Mouse (Mus musculus) v-Abl transformed pro-B cells (cell line): Measurements from ENCODE around the gene Cnpy2.
"Not testable (repeated sequence)": the region's sequence is repeated elsewhere in the genome, so short reads cannot be mapped to it uniquely, and the experiment has no call there.

Experiments used
- in situ Hi-C, 2 experiments: fragments of 400-800 bp; cut with MboI; formaldehyde crosslinking; loops; one replicate each; pipeline ENCODE4 v1.15.1; 2025; ENCODE audit not compliant: unreplicated experiment in 2 of 2

Cnpy2 gene

DNA sequence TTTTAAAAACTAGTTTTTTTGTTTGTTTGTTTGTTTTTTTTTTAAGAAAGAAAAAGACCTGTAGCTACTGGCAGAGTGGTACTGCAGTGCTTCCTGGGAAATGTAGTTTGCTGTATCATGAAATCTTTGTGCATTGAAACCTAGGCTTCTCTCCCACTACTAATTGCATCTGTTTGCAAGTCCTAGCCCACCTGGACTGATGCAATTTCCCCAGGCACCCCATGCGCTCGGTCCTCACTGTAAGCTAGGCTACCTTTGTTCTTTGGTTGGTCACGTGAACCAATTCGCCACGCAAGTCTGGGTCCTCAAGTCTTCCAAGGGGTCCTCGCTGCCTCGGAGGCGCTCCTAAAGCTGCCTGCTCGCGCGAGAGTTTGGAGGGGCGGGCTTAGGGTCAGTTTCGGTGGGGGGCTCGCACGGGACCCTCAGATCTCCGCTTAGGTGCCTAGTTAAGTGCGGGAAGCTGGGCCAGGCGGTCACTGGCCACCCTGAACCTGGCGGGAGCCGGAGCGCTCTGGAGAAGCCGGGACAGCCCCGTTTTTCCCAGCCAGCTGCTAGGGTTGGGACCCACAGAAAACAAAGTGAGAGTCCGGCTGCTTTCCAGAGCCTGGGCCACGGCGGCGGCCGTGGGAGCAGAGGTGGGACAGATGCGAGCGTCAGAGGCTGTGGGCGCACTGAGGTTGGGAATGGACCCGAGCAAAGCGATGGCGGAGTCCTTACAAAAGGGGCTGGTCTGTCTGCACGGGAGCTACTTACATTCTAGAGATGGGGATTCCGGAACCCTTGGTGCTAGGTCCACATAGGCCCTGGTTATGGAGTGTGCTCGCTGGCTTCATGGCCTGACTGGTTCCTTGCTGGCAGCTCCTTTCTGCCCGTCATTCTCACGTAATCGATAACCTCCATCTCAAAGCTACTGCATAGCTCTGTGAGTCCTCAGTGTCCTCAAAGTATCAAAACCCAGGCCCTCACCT, at the start of gene Cnpy2:
Gene Cnpy2, plus strand, starts transcription at position 319 of the 968 bp plus-strand sequence.
- in situ Hi-C loops, result no loop called here

DNA sequence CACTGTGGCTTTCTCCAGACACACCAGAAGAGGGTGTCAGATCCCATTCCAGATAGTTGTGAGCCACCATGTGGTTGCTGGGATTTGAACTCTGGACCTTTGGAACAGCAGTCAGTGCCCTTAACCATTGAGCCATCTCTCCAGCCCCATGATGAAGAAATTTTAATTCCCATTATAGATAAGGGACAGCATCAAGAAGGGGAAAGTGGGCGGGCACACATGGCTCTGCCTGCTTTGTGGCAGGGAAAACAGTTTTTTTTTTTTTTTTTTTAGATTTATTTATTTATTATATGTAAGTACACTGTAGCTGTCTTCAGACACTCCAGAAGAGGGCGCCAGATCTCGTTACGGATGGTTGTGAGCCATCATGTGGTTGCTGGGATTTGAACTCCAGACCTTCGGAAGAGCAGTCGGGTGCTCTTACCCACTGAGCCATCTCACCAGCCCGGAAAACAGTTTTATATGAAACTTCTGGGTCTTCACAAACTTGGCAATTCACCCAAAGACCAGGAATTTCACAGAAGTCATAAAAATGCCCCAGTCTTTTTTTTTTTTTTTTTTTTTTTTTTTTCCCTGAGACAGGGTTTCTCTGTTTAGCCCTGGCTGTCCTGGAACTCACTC, 49.3 kb upstream of the Cnpy2 start:
- in situ Hi-C loops, result not testable (repeated sequence)

DNA sequence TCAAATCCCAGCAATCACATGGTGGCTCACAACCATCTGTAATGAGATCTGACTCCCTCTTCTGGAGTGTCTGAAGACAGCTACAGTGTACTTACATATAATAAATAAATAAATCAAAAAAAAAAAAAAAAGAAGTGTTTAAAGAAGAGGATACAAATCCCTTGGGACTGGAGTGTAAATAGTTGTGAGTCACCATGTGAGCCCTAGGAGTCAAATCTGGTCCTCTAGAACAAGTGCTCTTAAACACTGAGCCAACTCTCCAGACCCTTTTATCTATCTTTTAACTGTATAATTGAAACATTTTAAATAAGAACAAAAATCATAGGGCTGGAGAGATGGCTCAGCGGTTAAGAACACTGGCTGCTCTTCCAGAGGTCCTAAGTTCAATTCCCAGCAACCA, 46.9 kb upstream of the Cnpy2 start:
- in situ Hi-C loops, result not testable (repeated sequence)

DNA sequence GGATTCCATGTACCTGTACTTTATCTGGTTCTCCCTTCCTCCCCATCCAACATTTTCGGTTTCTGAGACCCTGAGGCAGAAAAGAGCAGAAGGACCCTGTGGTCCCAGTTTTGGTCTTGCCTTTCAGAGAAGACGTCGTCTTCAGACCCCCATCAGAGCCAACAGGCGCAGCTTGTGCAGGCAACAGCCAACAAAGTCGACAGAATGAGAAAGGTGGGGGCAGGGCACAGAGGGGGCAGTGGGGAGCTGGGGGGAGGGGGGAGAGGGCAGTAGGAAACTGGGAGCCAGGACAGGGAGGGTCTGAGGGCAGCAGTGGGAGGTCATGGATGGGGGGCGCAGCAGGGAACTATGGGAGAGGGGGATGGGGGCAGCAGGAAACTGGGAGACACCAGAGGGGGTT, 44.1 kb upstream of the Cnpy2 start:
- in situ Hi-C loops, result no loop called here

DNA sequence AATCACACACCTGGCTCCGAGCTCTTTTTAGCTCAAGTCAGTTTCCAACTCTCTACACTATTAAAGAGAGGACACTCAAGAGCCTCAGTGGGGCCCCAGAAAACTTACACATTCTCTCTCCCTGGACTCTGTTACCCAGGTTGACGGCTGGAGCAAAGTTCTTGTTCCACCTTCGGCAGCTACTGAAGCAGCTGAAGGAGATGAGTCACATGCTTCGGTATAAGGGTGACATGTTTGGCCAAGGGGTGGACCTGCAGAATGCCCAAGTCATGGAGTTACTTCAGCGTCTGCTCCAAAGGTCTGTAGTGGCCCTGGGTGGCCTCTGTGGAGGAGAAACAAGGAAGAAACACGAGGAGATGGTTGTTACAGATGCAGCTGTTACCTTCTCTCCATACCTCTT, 41.3 kb upstream of the Cnpy2 start:
- in situ Hi-C loops, result loop anchor here in 1 of 2 experiments (5.0 kb wide), 1 partner anchor 69 kb away; the partner anchor contains the start of gene Spryd4

DNA sequence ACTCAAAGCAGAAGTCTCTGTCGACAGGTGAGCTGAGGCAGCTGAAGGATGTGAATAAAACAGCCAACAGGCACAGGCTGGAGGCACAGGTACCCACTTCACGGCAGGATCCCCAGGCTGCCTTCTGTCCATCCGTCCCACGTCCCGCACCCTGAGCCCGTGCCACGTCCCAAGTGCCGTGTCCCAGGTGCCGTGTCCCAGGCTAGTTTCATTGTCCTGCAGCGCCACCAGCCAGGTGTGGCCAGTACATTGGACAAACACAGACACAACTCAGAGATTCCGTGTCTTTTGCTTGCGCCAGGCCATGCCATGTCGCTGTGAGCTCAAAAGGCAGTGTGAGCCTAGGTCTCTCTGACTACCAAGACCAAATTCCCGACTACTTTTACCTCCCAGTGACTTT, 40.6 kb upstream of the Cnpy2 start:
- in situ Hi-C loops, result loop anchor here in 1 of 2 experiments (5.0 kb wide), 1 partner anchor 69 kb away; the partner anchor contains the start of gene Spryd4

DNA sequence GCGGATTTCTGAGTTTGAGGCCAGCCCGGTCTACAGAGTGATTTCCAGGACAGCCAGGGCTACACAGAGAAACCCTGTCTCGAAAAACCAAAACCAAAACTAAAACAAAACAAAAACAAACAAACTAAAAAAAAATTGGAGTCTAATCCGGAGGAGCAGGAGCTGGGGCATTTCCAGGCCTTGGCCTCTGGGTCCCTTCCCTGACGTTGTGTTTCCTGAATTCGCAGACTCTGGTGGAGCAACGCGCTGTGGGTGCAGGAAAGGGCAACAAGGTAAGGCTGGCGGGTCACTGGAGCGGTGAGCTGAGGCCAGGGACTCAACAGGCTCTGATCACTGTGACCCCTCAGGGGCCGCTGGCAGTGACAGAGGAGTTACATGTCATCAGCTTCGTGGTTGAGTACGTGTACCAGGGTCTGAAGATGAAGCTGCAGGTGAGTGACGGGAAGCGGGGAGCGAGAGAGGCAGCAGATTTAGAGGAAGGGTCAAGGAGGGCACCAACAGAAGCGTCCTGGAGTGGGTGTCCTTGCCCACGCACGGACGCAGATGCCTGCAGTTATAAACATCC, 39.3 kb upstream of the Cnpy2 start:
- in situ Hi-C loops, result loop anchor here in 1 of 2 experiments (5.0 kb wide), 1 partner anchor 71 kb away; the partner anchor contains the start of gene Spryd4

DNA sequence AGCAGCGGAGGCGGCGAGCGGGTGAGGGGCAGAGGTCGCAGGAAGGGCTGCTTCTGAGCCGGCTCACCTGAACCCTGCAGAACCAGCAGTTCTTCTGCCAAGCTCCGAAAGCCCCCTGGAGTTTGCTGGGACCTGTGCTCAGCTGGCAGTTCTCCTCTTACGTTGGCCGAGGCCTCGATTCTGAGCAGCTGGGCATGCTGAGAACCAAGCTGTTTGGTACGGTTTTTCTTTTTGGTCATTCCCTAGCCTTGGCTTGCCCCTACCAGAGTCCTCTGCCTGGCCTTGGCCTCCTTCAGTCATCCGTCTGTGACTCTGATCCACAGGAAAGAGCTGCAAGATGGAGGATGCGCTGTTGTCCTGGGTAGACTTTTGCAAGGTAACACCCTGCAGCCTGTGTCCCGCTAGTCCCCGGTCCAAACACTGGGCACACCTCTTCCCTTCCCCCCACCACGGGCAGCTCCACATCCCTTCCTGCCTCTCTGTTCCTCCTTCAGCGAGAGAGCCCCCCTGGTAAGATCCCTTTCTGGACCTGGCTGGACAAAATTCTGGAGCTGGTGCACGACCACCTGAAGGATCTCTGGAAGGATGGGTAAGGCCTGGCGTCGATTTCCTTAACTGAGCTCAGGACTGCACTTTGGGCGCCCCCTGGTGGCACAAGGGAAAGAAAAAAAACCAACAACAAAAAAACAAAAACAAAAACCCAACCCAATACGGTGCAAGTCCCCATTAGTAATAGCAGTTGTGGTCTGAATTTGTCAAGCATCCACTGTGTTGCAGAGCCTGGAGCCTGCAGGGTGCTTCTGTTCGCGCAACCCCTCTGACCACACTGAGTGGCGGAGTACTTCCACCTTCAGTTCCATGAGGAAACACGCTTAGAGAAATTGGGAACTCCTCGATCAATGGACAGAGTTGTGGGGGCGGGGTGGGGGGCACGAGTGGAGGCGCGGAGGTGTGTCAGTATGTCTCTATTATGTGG, 38.4 kb upstream of the Cnpy2 start:
- in situ Hi-C loops, result loop anchor here in 1 of 2 experiments (5.0 kb wide), 1 partner anchor 72 kb away; the partner anchor contains the start of gene Spryd4

DNA sequence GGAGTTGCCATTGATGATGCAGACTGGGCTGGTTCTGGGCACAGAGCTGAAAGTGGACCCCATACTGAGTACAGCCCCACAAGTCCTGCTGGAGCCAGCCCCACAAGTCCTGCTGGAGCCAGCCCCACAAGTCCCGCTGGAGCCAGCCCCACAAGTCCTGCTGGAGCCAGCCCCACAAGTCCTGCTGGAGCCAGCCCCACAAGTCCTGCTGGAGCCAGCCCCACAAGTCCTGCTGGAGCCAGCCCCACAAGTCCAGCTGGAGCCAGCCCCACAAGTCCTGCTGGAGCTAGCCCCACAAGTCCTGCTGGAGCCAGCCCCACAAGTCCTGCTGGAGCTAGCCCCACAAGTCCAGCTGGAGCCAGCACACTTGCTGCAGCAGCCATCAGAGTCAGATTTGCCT, 31.7 kb upstream of the Cnpy2 start:
- in situ Hi-C loops, result not testable (repeated sequence)

DNA sequence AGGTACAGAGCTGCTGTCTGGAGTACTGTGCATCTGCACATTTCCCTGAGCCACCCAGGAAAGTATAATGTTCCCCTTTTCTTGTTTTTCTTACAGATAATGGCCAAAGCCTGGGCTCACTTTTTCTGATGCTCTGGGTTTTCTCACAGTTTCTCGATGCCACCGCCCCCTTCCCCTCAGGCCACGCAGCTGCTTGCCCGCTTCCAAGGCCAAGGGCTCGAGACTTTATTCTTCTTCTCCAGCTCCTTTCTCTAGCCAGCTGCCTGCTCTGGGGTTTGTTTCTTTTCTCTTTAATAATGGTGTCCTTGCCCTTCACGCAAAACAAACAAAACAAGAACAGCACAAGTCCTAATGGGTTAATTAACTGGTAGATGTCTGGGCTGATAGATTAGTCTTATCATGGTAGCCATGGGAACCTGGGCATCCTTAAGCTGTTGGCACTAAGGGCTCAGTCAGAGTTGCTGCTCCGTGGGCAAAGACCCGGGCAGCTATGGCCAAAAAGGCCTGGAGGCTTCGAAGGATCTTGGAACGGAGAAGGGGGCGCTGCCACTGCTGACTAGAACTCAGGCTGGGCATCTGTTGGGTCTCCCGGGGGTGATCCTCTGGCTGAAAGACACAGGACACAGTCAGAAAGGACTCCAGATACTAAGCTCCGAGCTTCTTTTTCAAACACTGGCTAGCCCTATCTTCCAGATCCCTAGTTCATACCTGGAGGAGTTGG, 25.7 kb upstream of the Cnpy2 start:
- in situ Hi-C loops, result no loop called here

DNA sequence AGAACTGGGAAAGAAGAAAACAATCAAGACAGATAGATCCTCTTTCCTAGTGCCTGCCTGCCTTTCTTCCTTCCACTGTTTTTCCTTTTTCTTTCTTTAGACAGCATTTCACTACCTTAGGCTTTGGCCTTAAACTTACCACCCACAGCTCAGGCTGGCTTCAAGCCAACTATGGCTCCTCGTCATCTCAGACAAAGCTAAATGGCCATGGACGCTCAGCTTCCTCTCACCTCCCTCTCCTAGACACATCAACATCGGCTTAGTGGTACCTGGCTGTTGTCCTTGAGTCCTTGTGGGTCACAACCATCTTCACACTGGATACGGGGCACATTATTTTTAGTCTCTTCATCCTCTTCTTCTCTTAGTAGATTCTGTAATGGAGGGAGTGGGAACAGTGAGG, 25.0 kb upstream of the Cnpy2 start:
- in situ Hi-C loops, result no loop called here

DNA sequence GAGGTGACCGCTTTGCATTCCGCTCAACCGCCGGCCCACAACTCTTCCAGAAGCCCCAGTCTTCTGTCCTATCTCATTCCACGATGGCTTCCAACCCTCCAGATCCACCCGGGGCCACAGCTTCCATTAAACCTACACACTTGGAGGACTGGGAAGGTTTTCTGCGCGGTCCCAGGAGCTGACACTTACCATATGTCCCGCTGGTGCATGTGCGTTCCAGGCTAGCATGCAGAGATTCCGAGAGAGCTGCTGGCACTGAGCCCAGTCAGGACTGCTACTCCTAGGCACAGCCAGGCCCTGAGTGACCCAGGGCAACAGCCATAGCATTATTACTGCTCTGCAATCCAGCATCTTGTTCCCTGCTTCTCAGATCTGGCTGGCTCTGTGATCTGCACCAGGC, 24.6 kb upstream of the Cnpy2 start:
- in situ Hi-C loops, result no loop called here

DNA sequence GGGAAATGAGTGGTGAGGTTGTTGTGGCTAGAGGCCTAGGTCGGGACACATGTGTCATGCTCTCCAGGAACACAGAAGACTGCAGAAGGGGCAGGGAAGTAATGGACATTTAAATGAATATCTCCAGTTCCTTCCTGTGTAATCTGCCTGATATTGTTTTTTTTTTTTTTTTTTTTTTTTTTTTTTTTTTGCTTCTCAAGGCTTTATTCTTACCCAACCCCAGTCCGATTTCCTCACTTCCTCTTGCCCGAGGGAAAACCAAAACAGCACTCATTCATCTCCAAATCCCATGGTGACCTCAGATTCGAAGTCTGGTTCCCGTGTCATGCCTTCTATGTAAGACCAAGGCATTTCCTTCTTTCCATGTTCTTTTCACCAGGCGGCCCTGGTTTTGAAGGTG, 24.0 kb upstream of the Cnpy2 start:
- in situ Hi-C loops, result no loop called here

DNA sequence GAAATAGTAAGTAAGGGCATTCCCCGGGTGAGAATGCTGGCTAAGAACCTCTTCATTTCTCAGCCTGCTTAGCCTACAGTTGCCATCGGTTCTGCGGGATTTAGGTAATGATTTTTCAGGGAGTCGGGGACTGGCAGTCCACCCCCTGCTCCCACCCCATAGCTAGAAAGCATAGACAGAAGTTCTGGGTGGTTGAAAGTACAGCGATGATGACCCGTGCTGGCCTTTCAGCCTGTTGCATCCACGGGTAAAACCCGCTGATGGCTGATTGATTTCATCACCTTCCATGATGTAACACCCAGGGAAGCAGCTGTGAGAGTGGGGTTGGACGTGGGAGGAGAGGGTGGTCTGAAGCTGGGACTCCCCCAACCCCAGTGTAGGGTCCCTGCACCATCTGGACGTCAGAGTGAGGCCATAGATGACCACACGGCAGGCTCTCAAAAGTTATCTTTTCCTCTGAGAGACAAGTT, 23.5 kb upstream of the Cnpy2 start, which contains the start of gene Il23a:
Gene Il23a, minus strand, starts transcription at position 51 of the 470 bp plus-strand sequence.
- in situ Hi-C loops, result no loop called here

DNA sequence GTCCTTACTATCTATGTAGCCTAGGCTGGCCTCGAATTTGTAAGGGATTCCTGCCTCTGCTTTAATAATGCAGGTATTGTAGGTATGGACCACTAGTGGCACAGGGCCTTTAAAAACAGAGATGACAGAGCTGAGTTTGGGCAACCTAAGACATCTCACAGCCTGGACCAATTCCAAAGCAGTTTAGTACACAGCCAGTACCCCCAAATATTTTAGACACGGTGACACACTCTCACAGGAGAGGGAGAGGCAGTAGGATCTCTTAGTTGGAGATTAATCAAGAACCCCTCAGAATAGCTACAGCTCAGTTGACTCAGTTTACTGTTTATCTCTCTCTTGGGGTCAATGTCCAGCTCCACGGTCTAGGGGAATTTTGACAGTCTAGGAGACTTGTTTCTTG, 19.9 kb upstream of the Cnpy2 start:
- in situ Hi-C loops, result no loop called here

DNA sequence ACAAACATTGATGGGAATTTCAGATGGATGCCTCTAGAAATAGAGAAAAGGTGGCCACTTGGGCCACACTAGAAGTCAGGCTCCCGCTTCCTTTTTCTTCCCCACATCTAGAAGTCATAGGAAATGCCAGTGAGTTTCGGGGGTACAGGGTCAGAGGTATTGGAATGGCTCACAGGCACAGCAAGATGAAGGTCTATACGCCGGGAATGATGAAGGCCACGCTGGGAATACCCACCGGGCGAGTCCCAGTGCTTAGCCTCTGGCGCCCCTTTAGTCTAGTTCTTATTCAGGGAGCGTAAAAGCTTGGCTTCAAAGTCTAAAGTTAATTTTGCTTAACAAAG, 19.5 kb upstream of the Cnpy2 start:
- in situ Hi-C loops, result no loop called here

DNA sequence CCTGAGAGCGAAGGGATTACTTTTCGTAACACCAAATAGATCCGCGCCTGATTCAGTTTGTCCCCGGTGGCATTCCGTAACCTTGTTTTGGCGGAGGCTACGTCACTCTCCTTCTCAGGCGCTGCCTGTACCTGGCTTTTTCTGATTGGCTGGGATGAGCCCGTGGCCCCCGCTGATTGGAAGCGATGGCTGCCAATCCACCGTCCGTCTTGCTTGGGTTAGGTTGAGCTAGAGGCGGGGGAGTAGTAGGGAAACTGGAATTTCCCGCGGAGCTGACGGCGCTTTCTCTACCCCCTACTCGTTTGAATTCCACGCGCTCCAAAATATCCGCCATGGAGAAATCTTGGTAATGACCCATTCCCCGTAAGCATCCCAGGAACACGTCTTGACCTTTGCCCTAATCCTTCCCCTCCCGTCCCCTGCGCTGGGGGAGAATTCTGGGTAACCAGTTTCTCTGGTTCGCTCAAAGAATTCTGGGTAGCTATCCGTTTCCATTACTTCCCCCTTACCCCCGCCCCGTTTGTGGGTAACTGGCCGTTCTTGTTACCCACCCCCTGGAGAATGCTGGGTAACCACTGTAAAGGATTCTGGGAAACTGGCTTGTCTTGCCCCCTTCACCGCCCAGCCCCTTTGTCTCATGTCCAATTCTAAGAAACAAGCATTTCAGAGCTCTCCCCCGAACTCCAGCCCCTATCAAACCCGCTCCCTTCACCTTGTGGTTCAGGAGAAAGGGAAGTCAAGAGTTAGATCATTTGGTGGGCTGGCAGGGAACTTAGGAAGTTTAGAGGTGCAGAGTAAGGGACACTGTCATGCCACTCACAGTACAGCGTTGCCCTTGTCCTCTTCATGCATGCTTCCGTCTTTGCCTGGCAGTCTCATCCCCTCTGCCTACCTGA, 18.9 kb upstream of the Cnpy2 start, which contains the start of gene Pan2:
Gene Pan2, plus strand, starts transcription at position 210 of the 896 bp plus-strand sequence.
- in situ Hi-C loops, result no loop called here

DNA sequence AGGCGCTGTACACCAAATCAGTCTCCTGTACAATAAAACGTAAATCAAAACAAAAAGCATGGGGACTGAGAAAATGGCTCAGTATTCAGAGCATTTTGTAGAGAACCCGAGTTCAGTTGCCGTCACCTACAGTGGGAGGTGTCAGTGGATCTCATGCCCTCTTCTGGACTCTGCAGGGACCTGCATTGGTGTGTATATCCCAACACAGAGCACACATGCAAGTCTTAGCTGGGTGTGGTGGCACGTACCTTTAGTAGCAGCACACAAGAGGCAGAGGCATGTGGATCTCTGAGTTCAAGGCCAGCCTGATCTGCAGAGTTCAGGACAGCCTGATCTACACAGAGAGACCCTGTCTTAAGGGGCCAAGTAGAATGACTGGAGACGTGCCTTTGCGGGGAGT, 12.6 kb upstream of the Cnpy2 start:
- in situ Hi-C loops, result no loop called here
